Mouse (Mus musculus) C2C12 (cell line): ENCODE data around the gene Mvb12a.

Experiments
- CEBPB ChIP-seq: IDR thresholded peaks from one replicate; pipeline ENCODE4 v1.6.1; 2011; ENCODE audit warnings: low read depth, mild to moderate bottlenecking, control low read depth, moderate library complexity
- CTCF ChIP-seq: IDR thresholded peaks from one replicate; pipeline ENCODE4 v1.5.1; 2011; ENCODE audit not compliant: control insufficient read depth, insufficient read depth, insufficient read length
- MAX ChIP-seq: IDR thresholded peaks from one replicate; pipeline ENCODE4 v1.6.1; 2011; ENCODE audit warnings: mild to moderate bottlenecking, control low read depth
- MYOD1 ChIP-seq: IDR thresholded peaks from one replicate; pipeline ENCODE4 v1.6.1; 2011; ENCODE audit warnings: low read depth; ENCODE audit not compliant: control insufficient read depth, insufficient read length
- MYOG ChIP-seq: IDR thresholded peaks from one replicate; pipeline ENCODE4 v1.6.1; 2011; ENCODE audit not compliant: control insufficient read depth, insufficient read length; ENCODE audit errors: extremely low read depth
- USF1 ChIP-seq: IDR thresholded peaks from one replicate; pipeline ENCODE4 v1.6.1; 2011; ENCODE audit warnings: low read depth, mild to moderate bottlenecking, control low read depth, moderate library complexity

DNA sequence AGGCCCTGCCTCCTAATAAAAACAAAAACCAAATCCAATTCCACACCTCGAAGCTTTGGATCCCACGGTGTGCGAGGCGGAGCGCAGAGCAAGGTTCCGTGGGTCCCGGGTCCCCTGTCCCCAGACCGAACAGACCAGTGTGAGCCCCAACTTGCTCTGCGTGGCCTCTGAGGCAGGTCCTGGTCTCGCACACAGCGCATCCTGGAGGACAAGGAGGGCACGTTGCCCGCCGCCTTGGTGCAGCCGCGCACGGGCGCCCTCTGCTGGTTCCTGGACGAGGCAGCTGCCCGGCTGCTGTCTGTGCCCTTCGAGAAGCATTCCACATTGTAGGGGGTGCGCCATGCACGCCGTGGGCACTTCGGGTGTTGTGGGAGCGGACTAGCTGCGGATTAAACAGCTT, 53.1 kb downstream of the Mvb12a start:
- TF ChIP-seq CTCF: peak; percentile 99
- peak; percentile 16 for TF ChIP-seq MAX
- no peak for TF ChIP-seq MYOG
- TF ChIP-seq USF1: no peak
- TF ChIP-seq MYOD1: no peak
- no peak for TF ChIP-seq CEBPB
